Mouse (Mus musculus): ENCODE measurements at regions not wholly inside any gene's neighbourhood (a gene's known extent, or its start where the extent isn't known, plus 50 kb on each side); places are given as distances from the start of the nearest gene placed in this dataset.

- no peak for DNase-seq
Observed at GRCm38 (mm10) chr16:30160399-30160798, 96.2 kb downstream of the Hes1 start.

GRCm38 (mm10) chr16:30163303-30163702, 99.1 kb downstream of the Hes1 start:
- DNase-seq = no peak

- no peak for DNase-seq
Observed at GRCm38 (mm10) chr16:30165667-30166180, 101.5 kb downstream of the Hes1 start.

GRCm38 (mm10) chr16:30171381-30172079, 95.8 kb downstream of the Cpn2 start:
- peak in 1 of 2 experiments; percentile 10 for DNase-seq

DNA sequence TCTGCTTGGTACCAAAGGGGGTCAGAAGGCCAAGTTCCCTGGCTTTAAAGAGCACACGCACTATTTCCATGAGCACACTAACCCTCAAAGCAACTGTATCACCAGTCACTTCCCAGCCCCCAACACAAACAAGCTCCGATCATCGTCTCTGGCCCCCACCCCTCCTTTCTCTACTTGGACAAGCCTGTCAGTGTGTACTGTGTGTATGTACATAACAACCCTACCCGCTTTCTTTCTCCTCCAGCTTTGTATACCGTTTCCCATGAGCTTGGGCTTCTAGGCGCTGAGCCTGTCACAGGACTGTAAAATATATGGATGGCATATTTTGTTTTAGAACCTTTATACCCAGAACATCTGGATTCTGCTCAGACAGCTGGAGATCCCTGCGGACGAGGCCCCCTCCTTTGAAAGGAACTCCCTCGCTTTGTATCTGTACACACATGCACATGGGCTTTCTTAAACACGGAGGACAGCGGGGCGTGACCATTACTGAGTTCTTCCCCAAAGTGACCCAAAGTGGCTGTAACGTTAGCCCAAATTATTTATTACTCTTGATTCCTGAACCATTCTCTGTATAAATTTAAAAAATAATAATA, 95.1 kb downstream of the Cpn2 start:
- DNase-seq = no peak

DNA sequence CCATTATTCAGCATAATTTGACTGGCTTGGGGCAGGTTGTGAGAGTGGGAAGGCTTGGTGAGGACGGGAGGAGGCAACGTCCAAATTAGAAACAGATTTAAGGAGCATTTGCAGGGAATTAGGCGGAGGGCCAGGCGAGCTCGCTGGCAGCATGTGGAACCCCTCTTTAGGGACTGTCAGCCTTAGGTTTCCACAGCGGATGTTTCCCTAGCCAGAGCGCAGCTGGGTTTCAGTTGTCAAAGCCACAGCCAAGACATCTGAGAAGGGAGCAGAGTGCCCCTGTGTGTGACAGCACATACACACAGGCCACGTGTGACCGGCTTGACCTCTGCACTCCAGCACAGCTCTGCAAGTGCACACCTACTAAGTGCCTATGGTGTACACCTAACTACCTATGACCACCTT, 94.5 kb downstream of the Cpn2 start:
- peak in 1 of 2 experiments; percentile 21 for DNase-seq

GRCm38 (mm10) chr16:30173953-30174874, 93.1 kb downstream of the Cpn2 start:
- DNase-seq = peak in 1 of 2 experiments; percentile 23

- peak in 1 of 2 experiments; percentile 5 for DNase-seq
Observed at GRCm38 (mm10) chr16:30176306-30176705, 91.0 kb downstream of the Cpn2 start.

DNA sequence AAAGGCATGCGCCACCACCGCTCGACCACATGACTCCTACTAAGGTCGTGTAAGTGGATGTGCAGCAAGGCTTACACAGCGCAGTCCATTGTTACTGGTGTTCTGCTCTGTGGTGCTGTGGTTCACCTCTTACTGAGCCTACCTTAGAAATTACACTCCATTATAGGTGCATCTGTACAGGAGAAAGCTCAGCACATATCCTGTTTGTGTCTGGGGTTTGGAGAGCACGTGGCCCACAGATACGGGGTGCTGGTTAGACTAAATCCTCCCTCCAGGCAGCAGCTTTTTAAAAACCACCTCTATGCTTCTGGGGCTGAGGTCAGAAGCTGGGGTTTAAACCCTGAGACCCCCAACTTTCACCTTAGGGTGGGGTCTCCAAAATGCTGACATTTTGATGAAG, 89.5 kb downstream of the Cpn2 start:
- no peak for DNase-seq

GRCm38 (mm10) chr16:30178596-30178995, 88.7 kb downstream of the Cpn2 start:
- no peak for DNase-seq

DNA sequence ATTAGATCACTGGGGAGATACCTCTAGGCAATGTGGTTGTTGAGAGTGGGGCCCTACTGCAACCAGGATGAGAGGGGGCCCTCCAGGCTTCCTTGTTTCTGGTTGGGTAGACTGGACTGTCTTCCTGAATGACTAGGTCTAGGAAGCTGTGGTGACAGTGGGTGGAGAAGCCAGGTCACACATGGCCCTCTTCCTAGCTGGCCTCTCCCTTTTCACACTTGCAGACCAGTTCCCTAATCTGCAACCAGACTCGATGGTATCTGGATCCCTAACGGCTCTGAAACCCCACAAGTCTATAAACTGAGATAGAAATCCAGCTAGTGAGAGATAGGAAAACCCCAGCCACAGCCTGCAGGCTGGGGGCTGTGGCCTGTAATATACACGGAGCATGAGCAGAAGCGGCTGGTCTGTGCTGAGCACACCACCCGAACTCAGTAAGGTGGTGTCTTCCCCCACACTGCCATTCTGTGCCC, 87.8 kb downstream of the Cpn2 start:
- DNase-seq = no peak

DNA sequence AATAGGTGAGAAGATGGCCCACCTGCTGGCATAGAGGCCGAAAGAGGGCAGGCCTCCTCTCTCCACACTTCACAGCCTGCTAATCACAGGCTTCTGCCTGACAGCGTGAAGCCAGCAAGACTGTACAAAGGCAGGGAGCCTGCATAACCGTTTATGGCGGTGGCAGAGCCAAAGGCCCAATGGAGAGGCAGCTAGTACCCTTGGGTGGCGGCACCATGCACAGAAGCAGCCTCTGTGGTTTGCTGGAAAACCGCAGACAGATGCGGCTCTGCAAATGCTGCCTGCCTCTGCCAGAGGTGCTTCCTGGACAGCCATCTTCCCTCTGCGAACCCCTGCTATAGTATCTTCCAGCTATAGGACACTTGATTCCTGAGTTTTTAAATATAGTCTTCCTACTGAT, 86.2 kb downstream of the Cpn2 start:
- DNase-seq = no peak

DNA sequence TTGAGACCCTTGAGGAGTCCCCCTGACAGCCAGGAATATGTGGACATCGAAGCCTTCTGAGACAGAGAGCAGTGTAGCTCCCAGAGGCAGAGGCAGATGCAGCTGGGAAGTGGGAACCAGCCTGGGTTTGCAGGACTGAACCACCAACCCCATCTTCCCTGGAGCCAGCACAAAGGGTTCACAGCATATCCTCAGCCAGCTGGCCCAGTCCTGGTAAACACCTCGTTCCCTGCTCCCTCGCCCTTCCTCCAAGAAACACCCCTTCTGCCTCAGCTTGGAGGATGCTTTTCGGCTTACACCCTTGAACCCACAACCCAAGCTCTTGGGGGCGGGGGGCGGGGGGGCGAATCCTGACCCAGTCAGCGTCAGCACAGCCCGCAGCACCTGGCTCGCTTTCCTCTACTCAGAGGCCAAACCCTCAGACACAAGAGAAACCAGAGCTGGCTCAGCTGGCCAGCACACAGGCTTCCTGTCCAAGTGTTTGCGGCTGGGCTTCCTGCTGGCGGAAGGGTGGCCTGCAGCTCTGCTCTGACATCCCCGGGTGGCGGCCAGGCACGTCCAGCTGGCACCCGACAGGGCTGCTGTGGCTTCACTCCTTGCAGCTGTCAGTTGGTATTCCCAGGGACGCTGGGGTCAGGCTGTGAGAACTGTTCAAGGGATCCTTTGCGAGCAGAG, 82.6 kb downstream of the Cpn2 start:
- peak; percentile 75 to 83 for DNase-seq

- no peak for DNase-seq
Observed at GRCm38 (mm10) chr16:30185707-30186106, 81.6 kb downstream of the Cpn2 start.

DNA sequence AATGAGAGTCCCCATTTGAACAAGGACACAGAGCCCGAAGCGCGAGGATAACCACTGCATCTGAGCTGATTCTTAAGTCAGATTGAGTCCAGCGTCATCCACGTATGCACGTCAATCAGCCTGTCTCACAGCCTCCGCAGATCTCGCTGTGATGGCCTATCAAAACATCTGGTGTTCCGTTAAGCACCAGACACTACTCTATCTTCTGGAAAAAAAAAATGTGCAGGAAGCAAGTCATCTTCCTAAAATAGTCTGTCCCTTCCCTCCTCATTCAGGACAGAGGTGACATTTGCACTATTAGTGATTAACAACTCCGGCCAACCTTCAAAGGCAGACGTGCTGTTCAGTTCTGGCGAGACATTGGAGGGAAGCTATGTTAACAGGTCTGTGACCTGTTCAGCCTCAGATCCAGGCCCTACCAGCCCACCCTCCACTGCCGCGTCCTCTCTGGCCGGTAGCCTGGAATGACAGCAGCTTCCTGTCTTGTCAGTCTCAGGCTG, 81.0 kb downstream of the Cpn2 start:
- peak; percentile 53 to 60 for DNase-seq

- DNase-seq = peak; percentile 73 to 76
Observed at GRCm38 (mm10) chr16:30186701-30187270, 80.5 kb downstream of the Cpn2 start.

DNA sequence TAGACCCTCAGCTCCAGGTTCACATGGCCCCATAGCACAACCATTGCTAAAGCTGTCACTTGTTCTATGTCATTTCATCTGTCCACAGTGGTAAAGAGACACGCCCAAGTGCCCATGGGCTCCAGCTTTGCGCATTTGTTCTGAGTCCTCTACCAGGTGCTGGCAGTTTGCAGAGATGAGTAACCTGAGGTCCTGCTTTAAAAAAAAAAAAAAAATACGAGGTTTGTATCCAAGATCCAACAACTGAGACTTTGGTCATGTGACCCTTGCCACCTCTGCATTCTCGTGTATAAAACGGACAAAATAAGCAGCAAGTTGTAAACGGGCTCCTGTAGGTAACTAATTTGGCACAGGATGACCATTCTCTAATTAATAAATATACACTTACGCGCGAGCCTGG, 79.9 kb downstream of the Cpn2 start:
- no peak for DNase-seq

DNA sequence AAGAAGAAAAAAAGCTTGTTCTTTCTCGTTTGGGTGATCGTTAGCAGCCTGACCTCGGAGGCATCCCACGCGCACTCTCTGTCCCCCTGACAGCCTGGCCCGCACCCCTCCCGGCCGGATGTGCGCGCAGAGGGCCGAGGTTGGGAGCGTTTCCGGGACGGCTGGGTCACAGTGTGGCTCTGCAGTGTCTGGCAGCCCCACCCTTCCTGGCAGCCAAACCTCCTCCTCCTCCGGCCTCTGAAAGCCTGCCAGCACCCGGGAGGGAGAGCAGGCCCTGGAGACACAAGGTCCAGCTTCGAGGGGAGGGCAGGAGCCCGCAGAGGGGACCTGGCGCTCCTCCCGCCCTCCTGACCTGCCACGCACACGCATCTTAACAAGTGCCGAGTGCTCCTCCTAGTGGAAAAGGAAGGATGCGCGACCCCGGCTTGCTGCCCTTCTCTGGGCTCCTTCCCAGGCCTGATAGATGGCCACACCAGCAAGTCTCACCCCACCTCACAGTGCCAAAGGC, 79.3 kb downstream of the Cpn2 start:
- peak; percentile 98 to 99 for DNase-seq

DNA sequence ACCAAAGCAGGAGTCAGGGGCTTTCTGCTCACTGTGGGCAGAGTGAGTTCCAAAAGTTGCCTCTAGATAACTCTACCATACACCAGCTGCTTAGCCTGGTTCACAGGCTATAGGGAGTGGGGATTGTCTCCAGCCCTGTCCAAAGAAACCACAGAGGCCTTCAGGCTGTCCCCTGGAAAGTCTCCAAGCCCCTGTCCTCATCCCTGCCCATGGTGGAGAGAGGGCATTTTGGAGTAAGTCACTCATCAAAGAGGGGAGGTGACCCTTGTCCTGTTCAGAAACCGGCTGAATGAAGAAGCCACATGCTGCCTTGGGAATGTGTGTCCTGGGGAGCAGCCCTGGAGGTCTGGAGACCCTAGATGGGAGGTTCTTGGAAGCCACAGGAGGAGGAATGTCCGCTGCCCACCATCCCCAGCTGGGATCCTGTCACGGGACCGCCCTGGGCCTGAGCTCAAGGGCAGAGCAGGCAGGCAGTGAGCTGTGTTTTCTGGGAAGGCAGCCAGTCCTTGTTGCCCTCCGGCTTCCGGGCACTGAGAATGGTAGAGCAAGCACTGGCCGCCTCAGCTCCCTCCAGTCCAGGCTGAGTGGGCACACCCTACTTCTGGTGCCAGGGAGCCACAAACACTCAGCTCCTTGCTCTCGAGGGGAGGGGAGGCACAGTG, 78.4 kb downstream of the Cpn2 start:
- peak; percentile 91 for DNase-seq

GRCm38 (mm10) chr16:30190351-30190750, 76.9 kb downstream of the Cpn2 start:
- DNase-seq = no peak

Data from adrenal gland, postnatal 36 days (tissue).